Mouse (Mus musculus) lung, postnatal 10 days (tissue): ENCODE results near the gene Nkx2-4.

Experiments
- DNase-seq: peaks from one replicate; pipeline ENCODE4 v3.0.0; 2021

Nkx2-4 gene

DNA sequence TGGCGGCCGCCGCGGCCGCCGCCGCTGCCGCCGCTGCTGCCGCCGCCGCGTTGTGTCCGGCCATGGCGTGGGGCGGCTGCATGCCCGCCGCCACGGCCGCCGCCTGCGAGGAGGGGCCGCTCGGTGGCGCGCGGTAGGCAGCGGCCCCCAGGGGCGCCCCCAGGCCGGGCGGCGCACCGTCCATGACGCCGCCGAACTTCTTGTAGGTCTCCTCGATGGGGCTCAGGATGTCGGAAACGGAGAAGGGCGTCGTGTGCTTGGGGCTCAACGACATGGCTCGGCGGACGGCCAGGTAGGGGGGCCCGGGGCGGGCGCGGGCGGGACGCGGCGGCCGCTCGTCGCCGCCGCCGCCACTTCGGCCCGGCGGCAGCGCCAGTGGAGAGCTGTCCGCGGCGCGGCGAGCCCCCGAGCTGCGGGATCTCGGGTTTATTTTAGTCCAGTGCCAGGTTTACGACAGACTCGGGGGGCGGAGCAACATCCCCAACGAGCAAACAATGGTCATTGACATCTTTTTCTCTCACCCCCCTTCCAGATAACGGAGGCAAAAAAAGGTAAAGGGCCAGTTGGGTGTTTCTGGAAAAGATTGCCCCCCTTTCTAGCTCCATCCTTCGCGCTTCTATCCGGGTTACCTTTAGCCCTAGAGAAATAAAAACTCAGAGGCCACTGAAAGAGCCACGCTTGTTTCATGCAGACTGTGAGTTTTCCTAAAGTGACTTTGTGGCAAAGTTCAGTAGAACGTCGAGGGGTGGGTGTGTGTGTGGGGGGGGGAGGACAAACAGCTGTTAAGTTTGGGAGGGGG, at the start of gene Nkx2-4:
Gene Nkx2-4, minus strand, starts transcription at position 374 of the 799 bp plus-strand sequence.
- DNase-seq: peak; percentile 11

DNA sequence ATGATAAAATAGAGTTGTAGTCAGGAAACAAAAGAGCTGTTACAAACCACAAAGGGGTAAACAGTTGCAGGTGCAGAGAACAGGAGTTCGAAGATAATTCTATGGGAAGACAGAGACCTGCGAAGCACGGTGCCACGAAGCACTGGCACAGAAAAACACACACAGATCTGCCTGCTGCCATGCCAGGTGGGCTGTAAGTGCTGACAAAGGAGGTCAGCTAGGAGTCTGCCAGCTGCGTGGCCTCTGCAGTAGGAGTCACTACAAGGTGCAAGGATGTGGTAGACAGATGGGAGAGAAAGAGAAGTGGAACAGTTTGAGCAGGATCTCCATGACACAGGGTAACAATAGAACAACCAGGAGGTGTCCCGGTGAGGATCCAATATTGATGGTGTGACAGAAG, 42.1 kb upstream of the Nkx2-4 start:
- no peak for DNase-seq

DNA sequence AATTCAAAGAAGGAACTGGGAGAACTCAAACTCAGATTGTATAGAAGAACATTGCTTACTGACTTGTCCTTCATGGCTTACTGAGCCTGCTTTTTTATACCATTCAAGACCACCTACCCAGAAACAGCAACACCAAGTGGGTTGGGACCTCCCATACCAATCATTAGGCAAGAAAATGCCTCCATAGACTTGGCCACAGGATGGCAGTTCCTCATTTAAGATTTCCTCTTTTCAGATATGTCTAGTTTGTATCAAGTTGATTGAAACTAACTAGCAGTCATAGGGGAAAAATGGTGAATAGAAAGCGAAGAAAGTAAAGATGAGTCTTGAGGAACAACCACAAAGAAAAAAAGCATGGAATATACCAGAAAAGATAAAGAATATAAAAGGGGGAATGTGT, 34.5 kb upstream of the Nkx2-4 start:
- no peak for DNase-seq

GRCm38 (mm10) chr2:147086441-147086840, 1.2 kb upstream of the Nkx2-4 start:
- DNase-seq: no peak

DNA sequence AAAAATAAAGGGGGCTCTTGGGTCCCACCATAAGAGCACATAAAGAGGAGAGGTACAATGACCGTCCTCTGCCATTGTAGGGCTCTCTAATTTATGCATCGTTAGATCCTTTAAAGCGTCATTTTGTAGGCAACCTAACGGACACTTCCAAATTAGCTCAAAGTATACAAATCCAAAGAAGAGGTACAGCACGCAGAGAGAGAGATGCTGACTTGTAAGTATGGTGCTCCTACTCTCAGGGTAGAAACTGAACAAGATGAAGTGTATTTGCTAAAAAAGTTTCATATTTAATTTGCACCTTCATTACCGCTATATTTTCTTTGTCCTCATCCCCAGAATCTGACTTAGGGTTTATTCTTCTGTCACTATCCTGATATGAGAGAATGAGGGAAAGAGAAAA, 692 bp upstream of the Nkx2-4 start:
- no peak for DNase-seq

GRCm38 (mm10) chr2:147084366-147085071, 726 bp downstream of the Nkx2-4 start:
- DNase-seq: no peak

DNA sequence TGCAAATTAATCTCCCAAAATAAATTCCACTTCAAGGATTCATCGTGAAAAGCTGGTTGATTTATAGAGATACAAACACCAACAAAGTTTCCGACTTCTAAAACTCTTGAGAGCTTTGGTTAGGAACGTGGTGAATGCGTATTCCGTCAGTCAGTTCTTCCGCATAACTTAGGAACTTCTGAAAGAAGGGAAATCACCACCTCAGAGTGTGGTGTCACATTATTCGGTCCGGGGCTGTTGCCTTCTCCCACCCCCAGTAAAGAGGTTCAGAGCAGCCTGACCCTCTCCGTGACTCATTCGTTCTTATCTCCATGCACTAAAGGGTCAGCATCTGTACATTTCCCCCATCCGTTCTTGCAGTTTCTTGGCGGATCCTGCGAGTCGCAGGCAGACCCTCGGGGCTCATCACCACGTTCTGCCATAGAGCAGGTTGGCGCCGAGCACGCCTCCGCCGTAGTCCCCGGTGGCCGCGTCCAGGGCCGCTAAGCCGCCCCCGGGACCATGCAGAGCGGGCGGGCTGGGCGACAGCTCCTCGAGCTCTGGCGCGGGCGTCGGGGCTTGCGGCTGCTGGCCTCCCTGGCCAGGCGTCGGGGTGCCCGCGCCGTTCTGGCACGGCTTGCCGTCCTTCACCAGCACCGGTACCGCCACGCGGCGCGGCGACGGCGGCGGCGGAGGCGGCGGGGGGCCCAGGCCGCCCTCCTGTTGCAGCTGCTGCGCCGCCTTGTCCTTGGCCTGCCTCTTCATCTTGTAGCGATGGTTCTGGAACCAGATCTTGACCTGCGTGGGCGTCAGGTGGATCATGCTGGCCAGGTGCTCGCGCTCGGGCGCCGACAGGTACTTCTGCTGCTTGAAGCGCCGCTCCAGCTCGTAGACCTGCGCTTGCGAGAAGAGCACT, 1.5 kb downstream of the Nkx2-4 start:
- DNase-seq: no peak

- no peak for DNase-seq
These were observed 2.9 kb downstream of the Nkx2-4 start for GRCm38 (mm10) chr2:147082391-147082790.

DNA sequence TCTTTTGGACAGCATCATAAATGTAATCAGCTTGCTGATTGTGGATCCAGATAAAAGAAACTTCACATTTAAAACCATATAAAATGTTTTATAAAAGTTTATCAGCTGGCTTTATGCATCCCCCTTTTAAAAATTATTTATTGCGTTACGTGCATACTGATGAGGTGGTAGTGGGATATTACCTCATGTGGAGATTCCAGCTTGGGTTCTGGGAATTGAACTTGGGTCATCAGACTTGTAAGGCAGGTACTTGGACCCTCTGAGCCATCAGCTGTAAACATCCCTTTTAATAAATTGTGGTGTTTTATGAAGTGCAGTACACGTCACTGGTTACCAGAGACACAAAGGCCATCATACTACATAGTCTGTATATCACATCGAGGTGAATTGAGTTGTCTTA, 10.8 kb downstream of the Nkx2-4 start:
- no peak for DNase-seq

DNA sequence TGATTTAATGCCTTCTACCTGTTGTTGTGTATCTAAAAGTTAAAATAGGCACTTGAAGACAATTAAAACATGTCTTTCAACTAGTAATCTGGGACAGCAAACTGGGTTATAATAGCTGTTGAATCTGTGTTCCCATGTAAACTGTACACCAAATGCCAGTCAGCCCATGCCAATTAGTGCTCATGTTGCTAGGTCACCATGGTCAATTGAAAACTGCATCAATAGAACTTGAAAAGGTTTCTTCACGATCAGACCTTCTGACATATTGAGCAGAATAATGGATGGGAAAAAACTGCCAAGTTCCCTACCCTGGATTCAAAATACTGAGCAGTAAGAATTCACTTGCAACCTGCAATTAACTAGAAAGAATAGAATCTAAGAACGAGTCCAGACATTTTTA, 11.3 kb downstream of the Nkx2-4 start:
- no peak for DNase-seq

- no peak for DNase-seq
These were observed 14.9 kb downstream of the Nkx2-4 start for GRCm38 (mm10) chr2:147070305-147070704.

DNA sequence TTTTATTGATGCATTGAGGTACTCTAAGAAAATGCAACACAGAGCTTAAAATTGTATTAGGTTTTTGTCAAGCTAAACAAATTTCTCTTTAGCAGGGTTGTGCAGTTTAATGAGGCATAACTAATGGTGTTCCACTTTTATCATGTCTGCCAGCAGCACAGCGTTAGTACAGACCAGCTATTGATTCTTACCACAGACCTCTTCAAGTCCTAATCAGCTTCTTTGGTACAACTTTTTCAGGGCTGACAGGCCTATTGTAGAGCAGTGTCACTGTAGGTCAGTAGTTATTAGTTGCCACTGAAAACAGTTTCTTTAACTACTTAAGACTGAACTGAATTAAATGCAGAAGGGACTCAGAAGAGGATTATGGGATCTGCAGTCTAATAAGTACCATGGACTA, 16.2 kb downstream of the Nkx2-4 start:
- no peak for DNase-seq

DNA sequence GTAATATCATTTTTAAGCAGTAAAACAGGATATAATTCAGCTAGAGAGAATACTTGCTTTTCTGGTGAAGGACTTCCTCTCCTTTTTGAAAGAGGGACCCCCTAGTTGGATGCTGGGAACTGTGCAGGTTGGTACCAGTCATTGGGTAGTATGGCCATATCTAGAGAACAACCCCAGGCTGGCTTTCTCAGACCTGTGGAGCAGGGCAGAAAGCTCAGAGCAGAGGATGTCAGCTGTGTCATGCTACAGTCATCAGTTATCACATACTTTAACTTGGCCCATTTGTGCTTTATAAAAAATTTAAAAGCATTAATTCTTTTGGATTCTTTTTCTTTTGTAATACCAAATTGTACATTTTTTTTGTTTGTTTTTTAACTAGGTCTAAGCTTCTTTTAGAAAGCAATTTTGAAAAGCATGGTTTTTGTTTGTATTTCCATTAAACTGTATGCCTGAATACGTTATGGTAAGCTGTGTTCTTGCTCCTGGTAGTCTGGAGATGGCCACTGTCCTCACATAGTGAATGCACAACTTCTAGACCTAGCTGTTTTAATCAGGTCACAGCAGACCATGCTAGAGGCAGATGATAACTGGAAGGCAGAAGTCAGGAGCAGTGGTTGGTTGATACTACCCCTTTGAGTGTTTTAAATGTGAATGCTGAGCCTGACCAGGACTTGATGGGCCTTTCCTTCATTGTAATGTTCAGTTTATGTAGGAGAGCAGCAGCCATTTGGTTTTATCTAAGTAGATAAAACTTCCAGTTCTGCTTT, 17.6 kb downstream of the Nkx2-4 start:
- DNase-seq: no peak

GRCm38 (mm10) chr2:147053229-147053892, 31.9 kb downstream of the Nkx2-4 start:
- DNase-seq: no peak

- DNase-seq: no peak
These were observed 38.2 kb downstream of the Nkx2-4 start for GRCm38 (mm10) chr2:147047051-147047450.

DNA sequence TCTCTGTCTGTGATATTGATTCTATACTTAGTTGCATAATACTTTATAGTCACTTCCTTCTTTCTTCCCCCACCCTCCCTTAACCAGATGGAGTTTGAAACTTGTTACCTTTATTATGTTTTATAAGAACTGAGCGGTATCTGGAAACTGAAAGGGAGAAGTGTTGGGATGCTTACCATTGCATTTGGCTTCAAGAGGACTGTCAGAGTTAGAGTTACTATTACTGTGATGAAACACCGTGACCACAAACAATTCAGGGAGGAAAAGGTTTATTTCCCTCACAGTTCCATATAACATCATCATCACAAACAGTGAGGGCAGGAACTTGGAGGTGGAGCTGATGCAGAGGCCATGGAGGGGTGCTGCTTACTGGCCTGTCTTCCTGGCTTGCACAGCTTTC, 49.4 kb downstream of the Nkx2-4 start:
- DNase-seq: no peak
